Mouse (Mus musculus): Measurements from ENCODE around the gene Mlec.
A peak's percentile ranks its signal among the peaks of the same experiment; 100 is the strongest.
"Not testable (repeated sequence)": the region's sequence is repeated elsewhere in the genome, so short reads cannot be mapped to it uniquely, and the experiment has no call there.

Gene Mlec

GRCm38 (mm10) chr5:115125211-115125871, 32.6 kb downstream of the Mlec start:
- peak; percentile 76 to 80 for DNase-seq (ENCODE audit: low spot score in 2 of 2)

GRCm38 (mm10) chr5:115124690-115125089, 33.3 kb downstream of the Mlec start:
- DNase-seq (ENCODE audit: low spot score in 2 of 2), result no peak

GRCm38 (mm10) chr5:115120978-115121377, 37.0 kb downstream of the Mlec start:
- DNase-seq (ENCODE audit: low spot score in 2 of 2), result no peak

- peak in 1 of 2 experiments; percentile 59 for DNase-seq (ENCODE audit: low spot score in 2 of 2)
Observed at GRCm38 (mm10) chr5:115118961-115119570, 38.9 kb downstream of the Mlec start, which contains the start of gene Acads. Gene Acads, minus strand, starts transcription at chr5:115119346.

- no peak for DNase-seq (ENCODE audit: low spot score in 2 of 2)
Observed at GRCm38 (mm10) chr5:115117467-115117866, 40.5 kb downstream of the Mlec start.

GRCm38 (mm10) chr5:115116426-115116825, 41.6 kb downstream of the Mlec start:
- no peak for DNase-seq (ENCODE audit: low spot score in 2 of 2)

GRCm38 (mm10) chr5:115114501-115114900, 43.5 kb downstream of the Mlec start:
- DNase-seq (ENCODE audit: low spot score in 2 of 2), result no peak

GRCm38 (mm10) chr5:115113244-115113643, 44.7 kb downstream of the Mlec start:
- no peak for DNase-seq (ENCODE audit: low spot score in 2 of 2)

GRCm38 (mm10) chr5:115111156-115111555, 46.8 kb downstream of the Mlec start:
- no peak for DNase-seq (ENCODE audit: low spot score in 2 of 2)

- DNase-seq (ENCODE audit: low spot score in 2 of 2), result not testable (repeated sequence)
Observed at GRCm38 (mm10) chr5:115103253-115103652, 54.7 kb downstream of the Mlec start.

GRCm38 (mm10) chr5:115102231-115102630, 55.7 kb downstream of the Mlec start:
- DNase-seq (ENCODE audit: low spot score in 2 of 2), result no peak

GRCm38 (mm10) chr5:115100473-115100872, 57.5 kb downstream of the Mlec start:
- DNase-seq (ENCODE audit: low spot score in 2 of 2), result no peak

GRCm38 (mm10) chr5:115099991-115100390, 58.0 kb downstream of the Mlec start:
- DNase-seq (ENCODE audit: low spot score in 2 of 2), result no peak

- DNase-seq (ENCODE audit: low spot score in 2 of 2), result no peak
Observed at GRCm38 (mm10) chr5:115099530-115099929, 58.4 kb downstream of the Mlec start.

GRCm38 (mm10) chr5:115098195-115098594, 59.8 kb downstream of the Mlec start, which contains the start of gene Gm10401:
Gene Gm10401, minus strand, starts transcription at chr5:115098295.
- DNase-seq (ENCODE audit: low spot score in 2 of 2), result no peak
